Mouse (Mus musculus) heart, embryonic 12.5 days (tissue): Measurements from ENCODE around the gene Ankrd2. TPM values are rescaled to one million over a fixed set of nuclear protein-coding genes. Genes with fewer than 3 reads are reported as not detected.

Experiments
- polyA plus RNA-seq: library from polyadenylated mRNA; unstranded; fragments of >200 nt; fragmentation: Nextera tagmentation; extraction: Ambion mirVana; gene quantifications from 2 replicates; pipeline ENCODE4 v1.2.1, GENCODE M21; 2016

The Ankrd2 gene
- polyA plus RNA-seq, 1 experiment from 2014 or later: not detected

Other genes with a start within 250 kb of the Ankrd2 start
- 17.8 and 19.5 TPM in 2 replicates for gene Arhgap19, start 234.0 kb upstream of the Ankrd2 start, polyA plus RNA-seq
- 2.5 and 3.2 TPM in 2 replicates for gene Frat1, start 206.0 kb upstream of the Ankrd2 start, polyA plus RNA-seq
- 3.6 TPM in 2 replicates for gene Frat2, start 187.9 kb upstream of the Ankrd2 start, polyA plus RNA-seq
- gene Rrp12, start 139.8 kb upstream of the Ankrd2 start, polyA plus RNA-seq: 16.9 TPM in 2 replicates
- 906 and 931 TPM in 2 replicates for gene Pgam1, start 124.1 kb upstream of the Ankrd2 start, polyA plus RNA-seq
- 49.2 and 52.2 TPM in 2 replicates for gene Exosc1, start 102.6 kb upstream of the Ankrd2 start, polyA plus RNA-seq
- gene Zdhhc16, start 102.5 kb upstream of the Ankrd2 start, polyA plus RNA-seq: 55.2 and 58.1 TPM in 2 replicates
- 21.6 and 26.3 TPM in 2 replicates for gene Mms19, start 54.8 kb upstream of the Ankrd2 start, polyA plus RNA-seq
- gene Ubtd1, start 54.2 kb upstream of the Ankrd2 start, polyA plus RNA-seq: 13.8 and 16.1 TPM in 2 replicates
- 0.69 and 1.0 TPM in 2 replicates for gene Hoga1, start 9.6 kb downstream of the Ankrd2 start, polyA plus RNA-seq
- gene 4933411K16Rik, start 16.2 kb downstream of the Ankrd2 start, polyA plus RNA-seq: not detected in 2 replicates
- 15.2 and 17.1 TPM in 2 replicates for gene Morn4, start 50.4 kb downstream of the Ankrd2 start, polyA plus RNA-seq
- gene Pi4k2a, start 54.5 kb downstream of the Ankrd2 start, polyA plus RNA-seq: 22.0 TPM in 2 replicates
- 26.2 and 26.4 TPM in 2 replicates for gene Avpi1, start 93.1 kb downstream of the Ankrd2 start, polyA plus RNA-seq
- gene Marveld1, start 111.4 kb downstream of the Ankrd2 start, polyA plus RNA-seq: 16.1 and 19.9 TPM in 2 replicates
- 27.2 and 27.7 TPM in 2 replicates for gene Zfyve27, start 128.0 kb downstream of the Ankrd2 start, polyA plus RNA-seq
- 5.4 and 5.9 TPM in 2 replicates for gene Sfrp5, start 166.3 kb downstream of the Ankrd2 start, polyA plus RNA-seq
- 0.21 and 0.27 TPM in 2 replicates for gene Golga7b, start 211.6 kb downstream of the Ankrd2 start, polyA plus RNA-seq